Mouse (Mus musculus) splenic B cell, adult 2 months (primary cell): Measurements from ENCODE around the gene AC124108.1.
"Not testable (repeated sequence)": the region's sequence is repeated elsewhere in the genome, so short reads cannot be mapped to it uniquely, and the experiment has no call there.

ENCODE experiments used
- DNase-seq: peaks from one replicate; pipeline ENCODE4 v3.0.0-alpha.2; 2011; ENCODE audit warnings: low read depth, low spot score
- H3K27me3 ChIP-seq: 2 replicates; pipeline ENCODE4 v1.6.1; 2012; ENCODE audit warnings: mild to moderate bottlenecking, low read length, moderate library complexity, mixed read lengths; ENCODE audit not compliant: control insufficient read depth, poor library complexity, insufficient read depth, severe bottlenecking
- H3K36me3 ChIP-seq: 2 replicates; pipeline ENCODE4 v1.6.1; 2012; ENCODE audit warnings: mild to moderate bottlenecking, low read length, moderate library complexity, mixed read lengths; ENCODE audit not compliant: control insufficient read depth, poor library complexity, insufficient read depth, severe bottlenecking

AC124108.1 gene

DNA sequence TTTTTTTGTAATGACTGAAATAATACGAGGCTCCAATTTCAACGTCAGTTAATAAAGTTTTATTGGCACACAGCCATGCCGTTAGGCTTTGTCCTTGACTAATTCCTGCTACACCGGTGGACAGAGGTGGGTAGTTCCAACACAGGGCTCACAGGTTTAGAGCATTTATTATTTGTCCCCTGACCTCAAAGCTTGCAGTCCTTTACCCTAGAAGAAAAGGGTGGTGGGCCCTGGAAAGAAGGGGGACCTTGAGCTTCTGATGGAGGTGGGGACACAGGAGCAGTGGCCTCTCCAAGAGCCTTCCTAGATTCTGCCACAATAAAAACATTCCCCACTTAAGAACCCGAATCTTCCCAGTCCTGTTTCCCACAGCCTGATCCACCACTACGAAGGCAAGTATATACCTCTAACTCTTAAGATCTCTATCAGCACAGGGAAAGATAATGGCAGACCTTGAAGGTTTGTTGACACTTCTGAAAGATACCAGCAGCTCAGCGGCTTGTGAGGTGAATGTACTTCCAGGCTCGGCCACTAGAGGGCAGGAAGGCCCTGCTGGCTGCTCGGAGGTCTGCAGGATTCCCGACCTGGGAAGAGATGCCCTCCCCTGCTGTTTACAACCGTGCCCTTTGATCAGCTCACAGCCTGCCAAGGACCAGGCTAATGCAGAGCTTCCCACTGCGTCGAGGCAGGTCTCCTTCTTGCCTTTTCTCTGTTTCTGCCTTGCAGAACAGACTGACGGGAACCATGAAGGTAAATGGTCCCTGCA is 34.1 kb upstream of the AC124108.1 start:
- Histone ChIP-seq H3K27me3 (no peaks in the 10 kb centered on the region), H3K36me3 (no peaks in the 10 kb centered on the region)
- peak; percentile 80 for DNase-seq

DNA sequence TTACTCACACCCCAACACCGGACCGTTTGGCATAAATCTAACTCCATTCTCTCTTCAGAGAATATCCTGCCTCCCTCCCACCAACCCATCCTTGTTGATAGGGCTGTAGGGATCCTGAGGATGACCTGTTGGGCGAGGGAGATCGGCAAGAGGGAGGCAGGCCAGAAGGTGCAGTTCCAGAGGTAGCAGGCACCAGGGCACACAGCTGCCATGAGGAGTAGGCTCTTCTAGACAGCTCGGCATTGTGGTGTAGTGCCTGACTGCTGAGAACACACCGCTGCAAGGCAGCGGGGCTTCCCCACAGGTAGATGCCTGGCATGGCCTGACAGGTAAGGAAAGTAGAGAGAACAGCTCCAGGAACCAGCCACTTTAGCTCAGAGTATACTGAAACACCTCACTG is 33.4 kb upstream of the AC124108.1 start:
- no peak for DNase-seq
- Histone ChIP-seq H3K27me3 (no peaks in the 10 kb centered on the region), H3K36me3 (no peaks in the 10 kb centered on the region)

DNA sequence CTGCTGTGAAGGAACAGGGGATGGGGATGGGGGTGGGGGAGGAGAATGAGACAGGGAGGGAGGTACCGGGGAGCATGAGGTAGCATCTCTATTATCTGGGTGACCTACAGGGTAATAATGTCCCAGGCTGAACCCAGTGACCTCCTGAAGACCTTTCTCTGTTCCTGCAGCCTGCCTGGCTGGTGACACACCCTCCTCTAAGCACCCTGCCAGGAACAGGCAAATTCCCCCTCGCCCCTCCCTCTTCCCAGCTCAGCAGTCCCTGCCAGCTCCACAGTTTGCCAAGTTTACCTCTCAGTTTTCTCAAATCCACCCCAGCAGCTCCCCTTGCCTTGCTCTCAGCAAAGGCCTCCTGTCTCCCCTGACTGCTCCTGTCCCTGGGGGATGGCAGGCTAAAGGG is 32.5 kb upstream of the AC124108.1 start:
- no peak for DNase-seq
- Histone ChIP-seq H3K27me3 (no peaks in the 10 kb centered on the region), H3K36me3 (no peaks in the 10 kb centered on the region)

DNA sequence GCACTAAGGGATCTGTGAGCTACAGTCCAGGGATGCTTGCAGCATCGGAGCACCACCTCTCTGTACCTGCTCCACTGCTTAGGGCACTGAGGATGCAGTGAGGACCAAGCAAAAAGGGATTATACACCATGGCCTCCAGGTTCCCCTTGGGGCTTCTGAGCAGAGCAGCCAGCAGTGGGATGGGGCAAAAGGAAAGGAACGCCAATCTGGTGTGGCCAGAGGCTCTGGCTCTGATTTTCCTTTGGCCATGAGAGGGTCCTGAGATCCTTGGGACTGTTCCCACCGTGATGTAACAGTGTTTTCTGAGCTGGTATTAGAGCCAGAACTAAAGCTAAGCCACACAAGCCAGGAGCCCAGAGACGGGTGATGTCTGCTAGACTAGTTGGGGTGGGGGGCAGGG is 31.6 kb upstream of the AC124108.1 start:
- DNase-seq = no peak
- no peaks in the 10 kb centered on the region for H3K27me3 ChIP-seq

DNA sequence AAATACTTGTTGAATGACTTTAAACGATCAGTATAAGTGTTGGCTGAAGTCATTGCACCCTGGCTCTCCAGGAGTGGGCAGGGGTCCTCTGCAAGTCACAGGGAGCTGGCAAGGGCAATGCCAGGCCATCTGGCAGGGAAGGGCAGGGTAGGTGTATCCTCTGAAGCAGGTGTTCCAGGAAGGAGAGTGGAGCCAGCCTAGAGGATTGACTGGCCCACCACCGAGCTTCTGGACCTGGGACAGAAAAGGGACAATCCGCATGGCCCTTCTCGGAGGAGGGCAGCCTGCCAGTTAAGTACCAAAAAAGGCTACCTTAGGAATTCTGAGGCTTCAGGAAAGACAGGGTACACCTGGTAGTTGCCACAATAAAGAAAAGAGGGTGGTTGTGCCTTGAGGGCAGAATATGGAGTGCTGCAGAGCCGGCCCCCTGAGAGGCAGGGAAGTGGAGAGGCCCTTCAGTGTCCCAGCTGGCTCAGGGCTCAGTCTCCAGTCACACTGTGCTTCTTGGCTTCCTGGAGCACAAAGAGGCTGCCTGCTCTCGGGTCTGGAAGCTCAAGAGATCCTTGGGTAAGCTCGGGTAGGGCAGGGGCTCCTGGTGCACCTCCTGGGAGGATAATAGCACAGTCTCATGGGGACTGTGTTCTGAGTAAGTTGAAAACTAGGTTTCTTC is 29.9 kb upstream of the AC124108.1 start:
- Histone ChIP-seq H3K27me3 (no peaks in the 10 kb centered on the region), H3K36me3 (no peaks in the 10 kb centered on the region)
- DNase-seq = no peak

More for the DNA sequence above, 31.6 kb upstream of the AC124108.1 start:
- no peaks in the 10 kb centered on the region for H3K36me3 ChIP-seq

DNA sequence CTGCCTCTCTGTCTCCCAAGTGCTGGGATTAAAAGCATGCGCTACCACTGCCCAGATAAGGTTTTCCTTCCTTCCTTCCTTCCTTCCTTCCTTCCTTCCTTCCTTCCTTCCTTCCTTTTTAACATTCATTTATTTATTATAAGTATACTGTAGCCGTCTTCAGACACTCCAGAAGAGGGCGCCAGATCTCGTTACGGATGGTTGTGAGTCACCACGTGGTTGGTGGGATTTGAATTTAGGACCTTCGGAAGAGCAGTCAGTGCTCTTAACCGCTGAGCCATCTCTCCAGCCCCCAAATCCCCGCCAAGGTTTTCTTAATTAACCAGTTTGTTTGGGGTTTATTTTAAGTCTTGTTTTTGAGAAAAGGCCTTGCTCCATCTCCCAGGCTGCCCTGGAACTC is 28.6 kb upstream of the AC124108.1 start:
- H3K27me3 ChIP-seq, DNase-seq, H3K36me3 ChIP-seq: not testable (repeated sequence)

DNA sequence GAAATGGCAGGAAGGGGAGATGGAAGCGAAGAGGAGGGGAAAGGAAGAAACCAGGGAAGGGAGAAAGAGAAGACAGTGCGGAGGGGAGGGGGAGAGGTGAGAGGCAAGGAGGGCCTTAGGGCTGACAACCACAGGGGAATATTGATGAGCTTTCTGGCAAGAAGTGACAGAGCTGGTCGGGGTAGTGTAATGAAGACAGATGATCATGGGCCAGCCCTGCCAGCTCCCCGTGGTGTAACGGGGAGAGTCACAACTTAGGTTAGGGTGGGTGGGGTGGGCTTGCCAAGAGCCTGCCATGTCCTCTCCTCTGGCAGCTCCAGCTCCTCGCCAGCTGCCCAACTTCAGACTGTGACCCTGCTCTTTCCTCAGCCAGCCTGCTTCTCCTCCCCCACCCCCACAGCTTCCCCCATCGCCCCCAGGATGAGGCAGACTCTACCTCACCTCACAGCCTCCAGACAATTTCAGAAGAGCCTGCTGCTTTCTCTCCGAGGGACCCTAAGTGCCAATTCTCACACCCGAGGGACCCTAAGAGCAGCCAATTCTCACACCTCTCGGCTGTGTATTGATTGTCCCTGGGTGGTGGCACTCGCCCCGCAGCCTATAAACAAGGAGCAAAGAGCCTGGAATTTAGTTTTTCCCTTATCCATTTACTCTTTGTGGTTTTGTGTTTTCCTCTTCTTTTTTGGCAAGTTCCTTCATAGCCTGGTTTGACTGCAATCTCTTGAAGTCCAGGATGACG is 26.3 kb upstream of the AC124108.1 start:
- DNase-seq = no peak
- H3K27me3 ChIP-seq = no peaks in the 10 kb centered on the region
- H3K36me3 ChIP-seq = no peaks in the 10 kb centered on the region

DNA sequence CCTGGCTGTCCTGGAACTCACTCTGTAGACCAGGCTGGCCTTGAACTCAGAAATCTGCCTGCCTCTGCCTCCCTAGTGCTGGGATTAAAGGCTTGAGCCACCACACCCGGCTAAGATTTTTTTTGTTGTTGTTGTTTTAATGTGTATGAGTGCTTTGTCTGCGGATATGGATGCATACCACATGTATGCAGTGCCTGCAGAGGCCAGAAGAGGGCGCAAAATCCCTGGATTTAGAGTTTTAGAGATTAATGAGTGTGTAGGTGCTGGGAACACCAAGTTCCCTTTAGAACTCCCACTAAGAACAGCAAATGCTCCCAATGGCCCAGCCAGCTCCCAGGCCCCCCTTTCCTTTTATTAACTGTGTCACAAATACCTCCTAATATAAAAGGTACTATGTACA is 25.4 kb upstream of the AC124108.1 start:
- peak; percentile 49 for DNase-seq
- no peaks in the 10 kb centered on the region for H3K27me3 ChIP-seq
- no peaks in the 10 kb centered on the region for H3K36me3 ChIP-seq

DNA sequence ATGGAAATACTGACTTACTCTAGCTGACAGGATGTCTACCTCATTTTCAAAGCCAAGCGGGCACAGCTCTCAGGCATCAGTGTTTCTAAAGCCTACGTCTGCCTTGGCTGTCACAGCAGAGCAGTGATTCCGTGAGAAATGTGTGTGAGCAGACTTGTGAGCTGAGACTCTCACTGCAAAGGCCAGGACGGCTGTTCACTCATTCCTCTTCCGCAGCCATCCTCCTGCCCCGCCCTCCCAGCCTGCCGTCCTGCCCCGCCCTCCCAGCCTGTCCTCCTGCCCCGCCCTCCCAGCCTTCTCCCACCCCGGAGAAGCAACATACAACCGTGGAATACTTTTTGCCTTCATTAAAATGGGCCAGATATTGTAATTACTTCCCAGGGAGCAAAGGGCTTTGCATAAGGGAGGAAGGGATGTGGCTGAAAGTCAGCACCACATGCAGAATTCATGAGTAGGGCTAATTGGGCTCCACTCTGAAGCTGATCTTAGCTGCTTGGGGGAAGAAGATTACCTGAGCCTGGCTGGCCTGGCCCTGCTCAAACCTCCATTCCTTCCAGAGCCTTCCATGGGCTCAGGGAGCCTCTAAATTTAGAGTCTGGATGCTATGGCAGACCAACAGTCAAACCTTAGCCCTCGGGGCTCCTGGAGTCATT is 23.0 kb upstream of the AC124108.1 start:
- Histone ChIP-seq H3K27me3 (no peaks in the 10 kb centered on the region), H3K36me3 (no peaks in the 10 kb centered on the region)
- no peak for DNase-seq

DNA sequence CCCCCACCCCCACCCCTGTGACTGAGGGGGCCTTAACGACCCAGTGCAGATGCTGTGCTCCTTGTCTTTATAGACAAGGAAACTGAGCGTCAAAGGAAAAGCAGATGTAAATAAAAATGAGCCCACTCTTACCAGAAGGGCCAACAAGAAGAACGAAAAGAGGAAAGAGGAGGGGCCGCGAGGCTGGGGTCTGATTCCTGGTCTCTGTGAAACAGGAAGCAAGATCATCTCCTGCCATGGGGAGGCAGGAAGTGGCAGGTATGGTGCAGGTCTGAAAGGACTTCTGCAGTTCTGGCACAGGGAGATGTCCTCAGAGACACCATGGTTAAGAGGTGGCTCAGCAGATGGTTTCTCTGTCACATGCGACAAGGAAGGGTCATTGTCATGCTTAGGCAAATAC is 20.6 kb upstream of the AC124108.1 start:
- no peak for DNase-seq
- no peaks in the 10 kb centered on the region for H3K27me3 ChIP-seq
- no peaks in the 10 kb centered on the region for H3K36me3 ChIP-seq

DNA sequence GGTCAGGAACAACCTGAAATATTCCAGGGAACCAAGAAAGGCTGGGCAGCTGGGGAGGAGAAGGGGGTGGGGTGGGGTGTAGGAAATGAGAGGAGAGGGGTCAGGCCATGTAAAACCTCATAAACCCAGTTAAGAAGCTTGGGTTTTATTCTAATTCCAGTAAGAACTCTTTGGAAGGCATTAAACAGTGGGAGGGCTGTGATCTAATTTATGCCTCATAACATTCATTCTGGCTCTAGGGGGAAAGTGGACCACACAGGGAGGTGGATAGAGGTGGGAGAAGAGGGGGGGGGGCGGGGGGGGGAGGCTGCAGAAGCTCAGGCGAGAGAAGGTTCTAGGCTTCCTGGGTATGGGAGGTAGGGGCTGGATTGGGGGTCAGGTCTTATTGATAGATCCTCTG is 19.6 kb upstream of the AC124108.1 start:
- Histone ChIP-seq H3K27me3 (no peaks in the 10 kb centered on the region), H3K36me3 (no peaks in the 10 kb centered on the region)
- DNase-seq = no peak

DNA sequence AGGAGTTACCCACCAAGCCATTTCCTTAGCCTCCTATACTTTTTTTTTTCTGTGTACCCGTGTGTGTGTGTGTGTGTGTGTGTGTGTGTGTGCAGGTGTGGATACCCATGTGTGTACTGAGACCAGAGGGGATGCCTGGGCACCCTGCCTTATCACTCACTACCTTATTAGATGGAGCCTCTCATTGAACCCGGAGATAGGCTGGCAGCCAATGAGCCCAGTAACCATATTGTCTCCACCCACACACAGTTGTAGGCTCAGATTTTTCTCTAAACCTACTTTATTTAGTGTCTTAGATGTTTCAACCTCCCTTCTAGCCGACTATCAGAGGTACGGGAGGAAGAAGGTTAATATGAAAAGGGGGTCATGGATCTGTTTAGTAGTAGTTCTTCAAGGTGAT is 5.0 kb upstream of the AC124108.1 start:
- no peak for DNase-seq
- H3K27me3 ChIP-seq = no peaks in the 10 kb centered on the region
- no peaks in the 10 kb centered on the region for H3K36me3 ChIP-seq

DNA sequence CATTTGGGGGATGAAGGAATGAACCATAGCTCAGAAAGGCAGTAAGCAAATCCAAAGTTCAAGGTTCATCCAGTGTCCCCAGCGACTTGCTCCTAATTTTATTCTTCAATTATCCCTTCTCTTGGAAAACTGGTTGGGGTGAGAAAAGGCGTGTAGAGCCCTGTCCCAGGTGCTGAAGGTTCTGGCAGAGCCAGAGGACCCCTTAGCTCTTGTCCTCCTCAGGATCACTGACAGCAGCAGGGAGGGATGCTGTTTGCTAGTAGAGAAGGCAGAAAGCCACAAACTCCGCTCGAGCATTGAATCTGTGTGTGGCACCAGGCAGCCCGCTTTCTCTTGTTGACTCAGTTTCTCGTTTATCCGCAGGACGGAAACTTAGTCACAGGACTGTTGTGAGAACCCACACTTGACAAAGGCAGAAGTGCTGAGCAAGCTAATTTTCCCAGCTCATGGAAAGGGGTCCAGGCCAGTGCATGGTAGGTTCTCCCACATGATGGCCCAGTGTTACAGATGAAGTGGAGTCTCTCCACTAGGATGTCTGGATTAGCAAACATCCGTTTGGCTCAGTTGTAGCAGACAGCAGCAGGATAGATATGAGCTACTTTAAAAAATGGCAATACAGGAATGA is 2.7 kb upstream of the AC124108.1 start:
- peaks cover 1% of the 10 kb centered on the region; the same call in 1 of the 2 replicates for H3K27me3 ChIP-seq
- no peaks in the 10 kb centered on the region for H3K36me3 ChIP-seq
- DNase-seq = no peak

DNA sequence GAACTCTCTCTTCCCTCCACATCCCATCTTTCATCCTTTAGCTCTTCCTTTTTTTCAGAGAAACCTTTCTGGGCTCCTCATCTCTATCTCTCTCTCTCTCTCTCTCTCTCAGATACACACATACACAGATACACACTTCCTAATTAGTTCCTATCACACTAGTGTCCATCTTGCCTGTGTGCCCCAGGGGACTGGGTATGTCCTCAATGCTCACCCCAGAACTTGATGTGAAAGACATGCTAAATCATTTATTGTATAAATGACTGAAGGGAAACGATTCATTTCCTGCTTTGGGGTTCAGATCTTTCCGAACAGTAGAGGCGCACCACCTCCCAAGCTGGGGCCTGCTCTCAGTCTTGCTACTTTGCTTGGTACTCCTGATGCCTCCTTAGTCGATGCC is 2.0 kb upstream of the AC124108.1 start:
- H3K36me3 ChIP-seq = no peaks in the 10 kb centered on the region
- no peak for DNase-seq
- peaks cover 1% of the 10 kb centered on the region; the same call in 1 of the 2 replicates for H3K27me3 ChIP-seq
